Mouse (Mus musculus): Measurements from ENCODE around the gene Ttll2. TPM values are rescaled to one million over a fixed set of nuclear protein-coding genes. Genes with fewer than 3 reads are reported as not detected.
"Not testable (repeated sequence)": the region's sequence is repeated elsewhere in the genome, so short reads cannot be mapped to it uniquely, and the experiment has no call there.

Ttll2 gene
- total RNA-seq, 1 experiment from 2014 or later, result not detected

DNA sequence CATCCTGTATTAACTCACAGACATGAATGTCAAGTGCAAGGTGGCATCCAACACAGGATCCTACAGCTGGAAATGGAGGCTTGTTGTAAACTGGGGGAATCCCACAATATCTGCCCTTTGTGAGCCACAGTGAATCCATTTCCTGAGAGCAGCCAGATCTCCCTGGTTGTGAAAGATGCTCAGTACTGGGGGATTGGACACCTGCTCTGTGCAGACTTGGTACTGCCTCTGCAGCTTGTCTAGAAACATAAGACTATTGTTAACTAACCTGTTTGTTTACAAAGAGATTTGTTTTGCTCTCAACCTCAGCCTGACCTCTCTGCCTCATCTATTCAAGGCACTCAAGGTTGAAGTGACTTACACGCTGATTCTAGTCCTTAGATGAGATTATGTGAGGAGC, 13.8 kb upstream of the Ttll2 start:
- ATAC-seq (replicated peaks; ENCODE audit: low read depth, poor library complexity, severe bottlenecking), result not testable (repeated sequence)

DNA sequence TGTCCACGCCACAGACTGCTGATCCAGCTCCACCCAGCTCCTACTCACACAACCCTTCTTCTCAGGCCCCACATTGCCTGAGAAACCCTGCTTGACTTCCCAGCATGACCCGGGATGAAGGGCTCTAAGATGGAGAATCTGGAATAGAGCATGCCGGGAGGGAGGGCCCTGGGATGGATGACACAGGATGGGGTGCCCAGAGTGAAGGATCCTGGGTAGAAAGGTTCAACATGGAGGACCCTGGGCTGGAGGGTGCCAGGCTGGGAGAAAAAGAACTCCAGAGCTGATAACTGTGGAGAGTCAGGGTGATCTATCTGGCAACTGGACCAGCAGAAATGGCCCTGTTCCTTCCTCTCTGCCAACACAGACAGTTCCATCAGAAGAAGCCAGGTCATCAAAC, 13.1 kb upstream of the Ttll2 start:
- ATAC-seq (replicated peaks; ENCODE audit: low read depth, poor library complexity, severe bottlenecking), result not testable (repeated sequence)

DNA sequence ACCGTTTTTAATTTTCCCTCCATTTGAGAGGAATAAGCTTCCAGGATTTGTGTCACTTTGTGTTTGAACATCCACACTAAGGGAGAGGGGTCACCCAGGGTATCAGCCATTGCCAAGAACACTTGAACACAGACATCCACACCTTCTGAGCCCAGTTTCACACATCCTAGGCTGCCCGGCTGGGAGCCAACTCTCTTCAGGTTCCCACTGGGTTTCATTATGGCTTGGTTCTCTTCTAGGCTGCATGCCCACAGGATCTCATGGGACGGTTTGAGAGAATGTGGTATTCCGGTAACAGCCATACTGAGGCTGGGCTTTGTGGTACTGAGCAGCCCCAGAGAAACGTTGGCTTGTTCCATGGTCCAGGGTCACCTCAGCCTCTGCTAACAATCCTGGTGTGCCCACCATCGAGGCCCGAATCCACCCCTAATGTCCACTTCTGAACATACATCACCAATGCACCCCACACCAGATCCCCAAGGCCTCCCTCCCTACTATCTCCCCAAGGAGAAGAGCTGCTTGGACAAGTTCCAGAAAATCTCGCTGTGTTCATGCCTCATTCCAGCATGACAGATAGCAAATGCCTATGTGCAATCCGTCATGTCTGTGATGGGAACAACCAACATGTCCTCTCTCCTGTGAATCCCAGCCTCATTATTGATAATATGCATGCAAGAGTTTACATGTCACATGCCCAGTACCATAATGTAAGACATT, 8.4 kb upstream of the Ttll2 start:
- not testable (repeated sequence) for ATAC-seq (replicated peaks; ENCODE audit: low read depth, poor library complexity, severe bottlenecking)

DNA sequence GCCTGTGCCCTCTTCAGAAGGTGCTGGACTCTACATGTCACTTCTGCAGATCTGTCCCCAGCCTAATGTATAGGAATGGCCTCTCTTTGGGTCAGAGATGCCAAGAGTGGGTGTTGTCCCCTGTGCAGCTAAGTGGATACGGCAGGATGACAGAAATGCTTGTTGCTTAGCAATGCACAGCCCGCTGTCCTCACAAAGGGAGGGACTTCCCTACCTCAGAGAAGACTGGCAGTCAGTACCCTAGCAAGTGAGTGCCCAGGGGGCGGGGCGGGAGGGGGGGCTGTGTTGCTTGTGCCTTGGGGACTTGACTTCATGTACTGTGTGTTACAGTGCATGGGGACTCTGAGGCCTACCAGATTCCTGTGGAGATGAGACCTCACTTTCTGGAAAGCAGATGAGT, 7.3 kb upstream of the Ttll2 start:
- not testable (repeated sequence) for ATAC-seq (replicated peaks; ENCODE audit: low read depth, poor library complexity, severe bottlenecking)

DNA sequence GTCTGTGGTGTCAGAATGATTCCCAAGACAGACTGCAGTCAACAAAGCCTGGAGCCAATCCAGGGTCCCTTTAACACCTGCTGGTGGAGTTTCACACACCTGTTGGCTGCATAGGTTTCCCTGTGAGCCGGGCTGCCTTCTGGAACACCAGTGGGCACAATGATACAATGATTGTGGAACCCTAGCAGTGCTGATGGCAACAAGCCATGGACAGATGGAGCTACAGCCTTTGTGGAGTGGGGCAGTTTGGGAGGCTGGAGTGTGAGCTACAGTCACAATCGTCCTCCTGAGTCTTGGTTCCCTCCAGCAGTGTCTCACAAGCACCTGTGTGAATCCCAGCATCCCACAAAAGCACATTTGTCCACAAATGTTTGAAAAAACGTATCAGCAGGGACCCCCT, 3.7 kb downstream of the Ttll2 start:
- not testable (repeated sequence) for ATAC-seq (replicated peaks; ENCODE audit: low read depth, poor library complexity, severe bottlenecking)

DNA sequence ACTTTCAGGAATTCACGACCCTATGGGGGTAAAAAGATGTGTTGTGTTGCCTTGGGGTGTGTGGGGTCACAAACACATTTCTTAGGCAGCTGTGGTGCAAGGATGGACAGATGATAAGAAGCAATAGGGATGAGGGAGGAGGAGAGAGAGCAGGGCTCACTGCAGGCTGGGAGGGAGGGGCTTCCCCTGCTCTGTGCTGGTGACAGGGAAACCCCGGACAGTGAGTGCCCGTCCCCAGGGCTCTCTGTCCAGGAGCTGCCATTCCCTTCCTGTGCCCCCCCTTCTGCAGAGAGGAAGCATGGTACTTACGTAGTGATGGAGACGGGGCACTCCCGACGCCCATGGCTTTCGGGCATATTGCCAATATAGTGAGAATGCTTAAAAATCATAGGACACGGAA, 15.1 kb downstream of the Ttll2 start:
- not testable (repeated sequence) for ATAC-seq (replicated peaks; ENCODE audit: low read depth, poor library complexity, severe bottlenecking)

DNA sequence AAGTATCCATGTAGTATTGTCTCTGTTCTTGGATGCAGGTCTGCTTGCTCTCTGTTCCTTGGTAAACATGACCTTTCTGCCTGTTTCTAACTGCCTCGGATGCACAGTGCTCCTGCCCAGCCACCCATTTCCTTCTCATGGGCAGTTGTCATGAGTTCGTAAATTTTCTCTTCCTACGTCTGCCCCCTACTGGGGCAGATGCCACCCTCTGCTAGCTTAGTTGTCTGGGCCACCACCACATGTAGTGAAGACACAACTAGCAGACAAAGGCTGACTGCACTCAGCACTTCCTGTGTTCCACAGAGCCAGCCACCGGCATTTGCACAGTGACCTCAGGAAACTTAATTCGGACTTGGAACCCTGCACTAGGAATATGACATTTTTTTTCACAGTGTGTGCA, 19.8 kb downstream of the Ttll2 start:
- ATAC-seq (replicated peaks; ENCODE audit: low read depth, poor library complexity, severe bottlenecking), result peak; percentile 71

DNA sequence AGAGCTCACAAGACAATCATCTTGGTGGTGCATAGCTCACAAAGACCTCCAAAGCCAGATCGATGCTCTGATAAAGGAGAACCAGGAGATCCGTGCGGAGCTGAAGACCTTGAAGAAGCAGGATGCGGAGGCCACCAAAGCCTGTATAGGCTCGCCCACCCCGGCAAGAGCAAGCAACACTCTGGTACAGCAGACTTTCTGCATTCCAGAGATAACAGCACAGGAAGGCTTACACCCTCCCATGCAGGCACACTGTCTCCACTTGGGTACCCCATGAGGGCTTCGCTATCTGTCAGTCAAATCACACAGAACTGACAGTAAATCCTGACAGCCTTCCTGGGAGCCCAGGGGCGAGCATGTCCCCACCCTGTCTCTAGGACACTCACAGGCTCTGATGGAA, 26.1 kb downstream of the Ttll2 start:
- ATAC-seq (replicated peaks; ENCODE audit: low read depth, poor library complexity, severe bottlenecking), result peak; percentile 30

DNA sequence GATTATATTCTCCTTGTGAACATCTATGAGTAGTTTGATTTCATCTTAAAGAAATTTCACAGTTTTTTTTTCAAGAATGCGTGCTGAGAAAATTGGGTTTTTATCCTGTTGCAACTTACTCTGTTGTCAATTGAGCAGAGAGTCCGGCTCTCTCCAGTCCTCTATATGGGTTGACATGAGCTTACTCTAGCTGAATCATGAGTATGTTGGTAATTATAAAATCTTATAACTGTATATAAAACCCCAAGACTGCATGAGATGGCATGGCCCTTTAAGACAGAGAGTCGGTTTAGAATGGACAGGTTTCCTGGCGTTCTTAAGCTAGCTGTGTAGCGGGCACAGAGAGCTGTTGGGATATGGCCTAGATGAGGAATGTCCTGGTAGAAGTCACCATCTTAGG, 28.1 kb downstream of the Ttll2 start, which contains the start of gene Tcp10a:
Gene Tcp10a (plus strand): TSS at position 301 of the 400 bp plus-strand sequence.
- ATAC-seq (replicated peaks; ENCODE audit: low read depth, poor library complexity, severe bottlenecking), result not testable (repeated sequence)

DNA sequence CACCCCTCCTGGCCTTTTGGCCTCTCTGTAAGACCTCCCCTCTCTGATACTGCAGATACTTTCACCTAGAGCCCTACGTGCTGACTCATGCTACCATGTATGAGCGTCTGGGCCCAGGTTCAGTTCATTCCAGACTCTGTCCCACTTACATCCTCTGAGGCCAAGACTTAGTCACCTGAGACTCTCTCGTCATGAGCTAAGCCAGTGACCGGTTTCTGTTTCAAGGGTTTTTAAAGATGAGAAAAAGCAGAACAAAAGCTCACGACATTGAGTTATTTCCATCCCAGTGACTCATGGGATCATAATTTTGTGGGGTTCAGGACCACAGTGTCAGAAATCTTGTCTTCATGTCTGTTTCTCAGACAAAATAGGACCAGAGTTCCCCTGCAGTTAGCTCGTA, 32.7 kb downstream of the Ttll2 start:
- not testable (repeated sequence) for ATAC-seq (replicated peaks; ENCODE audit: low read depth, poor library complexity, severe bottlenecking)

DNA sequence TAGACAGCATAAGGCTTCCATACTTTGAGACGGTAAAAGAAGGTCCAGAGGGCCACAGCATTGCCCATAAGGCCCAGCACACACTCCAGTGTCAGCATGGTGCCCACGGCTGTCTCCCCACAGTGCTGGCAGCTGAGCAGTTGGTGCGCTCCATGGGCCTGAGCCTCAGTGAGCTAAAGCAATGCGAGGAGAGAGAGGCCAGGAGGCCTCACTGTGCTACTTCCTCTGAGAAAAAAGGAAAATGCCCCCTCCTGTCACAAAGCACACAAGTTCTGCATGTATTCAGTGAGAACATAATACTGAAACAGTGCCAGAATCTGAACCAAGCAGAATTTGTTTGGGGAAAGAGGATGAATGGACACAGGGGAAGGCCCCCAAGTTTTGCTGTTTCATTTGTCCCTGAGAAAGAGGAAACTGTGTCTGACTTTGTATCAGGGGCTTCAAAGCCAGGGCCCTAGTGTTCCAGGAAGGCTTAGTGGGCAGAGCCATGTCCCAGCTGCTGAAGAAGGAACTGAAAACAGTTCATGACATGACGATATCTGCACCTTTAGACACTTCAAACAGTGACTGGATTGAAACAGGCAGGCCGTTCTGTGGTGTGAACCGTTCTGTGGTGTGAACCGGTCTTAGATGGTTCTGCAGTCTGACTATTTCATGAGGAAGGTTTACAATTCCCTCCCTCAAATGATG, 36.7 kb downstream of the Ttll2 start:
- ATAC-seq (replicated peaks; ENCODE audit: low read depth, poor library complexity, severe bottlenecking), result peak; percentile 88

DNA sequence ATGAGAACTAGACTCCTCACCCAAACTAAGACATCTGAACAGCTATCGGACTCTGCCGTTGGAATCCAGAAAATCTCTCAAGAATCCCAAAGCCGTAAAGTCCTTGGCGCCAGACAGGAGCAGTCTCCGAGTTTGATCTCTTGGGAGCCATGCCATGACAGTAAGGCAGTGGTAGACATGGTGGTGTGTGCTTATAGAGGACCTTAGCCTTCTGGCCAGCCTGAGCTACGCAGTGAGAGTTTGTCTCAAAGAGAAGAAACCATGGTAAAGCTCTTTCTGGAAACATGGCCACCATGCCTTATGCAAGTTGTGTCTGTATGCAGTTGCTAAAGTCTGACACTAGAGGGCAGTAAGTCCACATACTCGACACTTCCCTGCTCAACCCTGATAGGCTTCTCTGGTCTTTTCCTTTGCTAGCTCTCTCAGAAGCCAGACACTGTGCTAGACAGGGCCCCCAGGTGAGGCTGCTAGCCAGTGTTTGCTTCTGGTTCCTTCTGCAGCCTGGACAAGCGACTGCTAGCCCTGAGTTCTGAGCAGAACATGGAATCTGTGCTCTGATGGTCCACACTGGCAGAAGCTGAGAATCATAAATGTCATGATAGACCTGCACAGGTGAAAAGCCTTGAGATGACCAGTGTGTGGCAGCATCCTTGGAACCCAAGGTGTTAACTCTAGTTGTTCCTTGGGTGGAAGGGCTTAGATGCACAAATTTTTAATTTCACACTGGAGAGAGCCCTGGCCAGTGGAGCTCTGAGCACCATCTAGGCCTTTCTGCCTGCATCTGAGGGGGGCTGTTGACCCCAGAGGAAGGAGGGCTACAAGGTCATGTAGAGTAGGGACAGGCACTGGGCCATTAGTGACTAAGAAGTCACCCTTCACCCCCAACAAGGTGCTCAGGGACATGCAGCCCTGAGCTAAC, 46.0 kb downstream of the Ttll2 start:
- ATAC-seq (replicated peaks; ENCODE audit: low read depth, poor library complexity, severe bottlenecking), result peak; percentile 95

Other genes with a start within 250 kb of the Ttll2 start
- 2.1 and 2.4 TPM in 2 replicates for gene Rps6ka2, start 182.6 kb downstream of the Ttll2 start, total RNA-seq (2017)
- not detected in 2 replicates for gene Tcp10a, start 28.1 kb downstream of the Ttll2 start, total RNA-seq (2017)
- gene Gm49630, start 19.3 kb upstream of the Ttll2 start, total RNA-seq (2017), result not detected in 2 replicates
- not detected in 2 replicates for gene Unc93a2, start 32.8 kb upstream of the Ttll2 start, total RNA-seq (2017)

Data from common myeloid progenitor, adult 5-6 weeks (primary cell).